Mouse (Mus musculus): ENCODE measurements around the gene Bud23. TPM values are rescaled to one million over a fixed set of nuclear protein-coding genes. Genes with fewer than 3 reads are reported as not detected.

Bud23 gene
- polyA plus RNA-seq, 1 experiment from 2014 or later, result 78.3 TPM

- ATAC-seq (replicated peaks; ENCODE audit: insufficient number of reproducible peaks, low FRiP score, low TSS enrichment), result no peak
- H3K4me2 ChIP-seq, result no peak overlapping the region
- no peak overlapping the region for H3K4me3 ChIP-seq (ENCODE audit: low read depth, low read length)
- H3K36me3 ChIP-seq (ENCODE audit: control insufficient read depth, insufficient read depth, low read length), result no peaks in the 10 kb centered on the region; the same call in none of the 2 replicates
- H3K27ac ChIP-seq (ENCODE audit: low read depth, low read length), result no peak overlapping the region
- H3K27me3 ChIP-seq (ENCODE audit: control insufficient read depth, insufficient read depth, low read length), result no peaks in the 10 kb centered on the region
- no peaks in the 10 kb centered on the region for H3K9me3 ChIP-seq (replicated peaks; ENCODE audit: control insufficient read depth, low read length)
- H3K9ac ChIP-seq (ENCODE audit: low read depth, low read length), result no peak overlapping the region
- 77% methylated on average over 9 of the region's 9 CpGs for WGBS (ENCODE audit: insufficient replicate concordance)
- H3K4me1 ChIP-seq (ENCODE audit: control insufficient read depth, insufficient read depth, low read length), result peaks cover 19% of the 10 kb centered on the region
These were observed 25.2 kb downstream of the Bud23 start for GRCm38 (mm10) chr5:135039541-135039940.

GRCm38 (mm10) chr5:135037946-135038345 is 26.8 kb downstream of the Bud23 start:
- peaks cover 19% of the 10 kb centered on the region for H3K4me1 ChIP-seq (ENCODE audit: control insufficient read depth, insufficient read depth, low read length)
- H3K27ac ChIP-seq (ENCODE audit: low read depth, low read length), result no peak overlapping the region
- H3K27me3 ChIP-seq (ENCODE audit: control insufficient read depth, insufficient read depth, low read length), result no peaks in the 10 kb centered on the region
- WGBS (ENCODE audit: insufficient replicate concordance), result 78% methylated on average over 3 of the region's 3 CpGs
- no peak overlapping the region for H3K4me3 ChIP-seq (ENCODE audit: low read depth, low read length)
- H3K9ac ChIP-seq (ENCODE audit: low read depth, low read length), result no peak overlapping the region
- H3K4me2 ChIP-seq, result no peak overlapping the region
- H3K36me3 ChIP-seq (ENCODE audit: control insufficient read depth, insufficient read depth, low read length), result no peaks in the 10 kb centered on the region; the same call in none of the 2 replicates
- ATAC-seq (replicated peaks; ENCODE audit: insufficient number of reproducible peaks, low FRiP score, low TSS enrichment), result no peak
- no peaks in the 10 kb centered on the region for H3K9me3 ChIP-seq (replicated peaks; ENCODE audit: control insufficient read depth, low read length)

GRCm38 (mm10) chr5:135035608-135036359 is 29.0 kb downstream of the Bud23 start:
- Histone ChIP-seq H3K27me3 (ENCODE audit: control insufficient read depth, insufficient read depth, low read length) (no peaks in the 10 kb centered on the region), H3K27ac (ENCODE audit: low read depth, low read length) (no peak overlapping the region), H3K4me2 (no peak overlapping the region), H3K9ac (ENCODE audit: low read depth, low read length) (no peak overlapping the region), H3K4me1 (ENCODE audit: control insufficient read depth, insufficient read depth, low read length) (peaks cover 17% of the 10 kb centered on the region), H3K9me3 (replicated peaks; ENCODE audit: control insufficient read depth, low read length) (no peaks in the 10 kb centered on the region), H3K4me3 (ENCODE audit: low read depth, low read length) (no peak overlapping the region), H3K36me3 (ENCODE audit: control insufficient read depth, insufficient read depth, low read length) (no peaks in the 10 kb centered on the region)
- 51% methylated on average over 18 of the region's 18 CpGs for WGBS (ENCODE audit: insufficient replicate concordance)
- no peak for ATAC-seq (replicated peaks; ENCODE audit: insufficient number of reproducible peaks, low FRiP score, low TSS enrichment)

GRCm38 (mm10) chr5:135034593-135034992 is 30.2 kb downstream of the Bud23 start:
- Histone ChIP-seq H3K4me1 (ENCODE audit: control insufficient read depth, insufficient read depth, low read length) (peaks cover 5% of the 10 kb centered on the region), H3K4me3 (ENCODE audit: low read depth, low read length) (no peak overlapping the region), H3K9me3 (replicated peaks; ENCODE audit: control insufficient read depth, low read length) (no peaks in the 10 kb centered on the region), H3K27ac (ENCODE audit: low read depth, low read length) (no peak overlapping the region), H3K27me3 (ENCODE audit: control insufficient read depth, insufficient read depth, low read length) (no peaks in the 10 kb centered on the region), H3K36me3 (ENCODE audit: control insufficient read depth, insufficient read depth, low read length) (no peaks in the 10 kb centered on the region), H3K4me2 (no peak overlapping the region), H3K9ac (ENCODE audit: low read depth, low read length) (no peak overlapping the region)
- 97% methylated on average over 2 of the region's 2 CpGs for WGBS (ENCODE audit: insufficient replicate concordance)
- ATAC-seq (replicated peaks; ENCODE audit: insufficient number of reproducible peaks, low FRiP score, low TSS enrichment), result no peak

- Histone ChIP-seq H3K9ac (ENCODE audit: low read depth, low read length) (no peak overlapping the region), H3K4me2 (no peak overlapping the region), H3K36me3 (ENCODE audit: control insufficient read depth, insufficient read depth, low read length) (no peaks in the 10 kb centered on the region), H3K9me3 (replicated peaks; ENCODE audit: control insufficient read depth, low read length) (no peaks in the 10 kb centered on the region), H3K27me3 (ENCODE audit: control insufficient read depth, insufficient read depth, low read length) (no peaks in the 10 kb centered on the region), H3K27ac (ENCODE audit: low read depth, low read length) (no peak overlapping the region), H3K4me1 (ENCODE audit: control insufficient read depth, insufficient read depth, low read length) (peaks cover 12% of the 10 kb centered on the region), H3K4me3 (ENCODE audit: low read depth, low read length) (no peak overlapping the region)
- ATAC-seq (replicated peaks; ENCODE audit: insufficient number of reproducible peaks, low FRiP score, low TSS enrichment), result no peak
- 85% methylated on average over 5 of the region's 5 CpGs for WGBS (ENCODE audit: insufficient replicate concordance)
These were observed 32.2 kb downstream of the Bud23 start for GRCm38 (mm10) chr5:135032581-135032980.

GRCm38 (mm10) chr5:135029007-135029854 is 35.5 kb downstream of the Bud23 start:
- Histone ChIP-seq H3K4me2 (peak overlapping the region; percentile 43), H3K9ac (ENCODE audit: low read depth, low read length) (0 out of 2 replicates have a peak overlapping the region, but pooled peaks have one; percentile 36), H3K27me3 (ENCODE audit: control insufficient read depth, insufficient read depth, low read length) (no peaks in the 10 kb centered on the region), H3K4me3 (ENCODE audit: low read depth, low read length) (no peak overlapping the region), H3K4me1 (ENCODE audit: control insufficient read depth, insufficient read depth, low read length) (peaks cover 21% of the 10 kb centered on the region), H3K27ac (ENCODE audit: low read depth, low read length) (no peak overlapping the region; the same call in 1 of the 2 replicates), H3K9me3 (replicated peaks; ENCODE audit: control insufficient read depth, low read length) (no peaks in the 10 kb centered on the region), H3K36me3 (ENCODE audit: control insufficient read depth, insufficient read depth, low read length) (no peaks in the 10 kb centered on the region)
- no peak for ATAC-seq (replicated peaks; ENCODE audit: insufficient number of reproducible peaks, low FRiP score, low TSS enrichment)
- 48% methylated on average over 18 of the region's 18 CpGs for whole genome bisulfite sequencing (ENCODE audit: insufficient replicate concordance)

- no peaks in the 10 kb centered on the region for H3K9me3 ChIP-seq (replicated peaks; ENCODE audit: control insufficient read depth, low read length)
- H3K4me2 ChIP-seq, result peak overlapping the region; percentile 96
- peaks cover 33% of the 10 kb centered on the region for H3K4me1 ChIP-seq (ENCODE audit: control insufficient read depth, insufficient read depth, low read length)
- 13% methylated on average over 7 of the region's 7 CpGs for WGBS (ENCODE audit: insufficient replicate concordance)
- no peaks in the 10 kb centered on the region for H3K36me3 ChIP-seq (ENCODE audit: control insufficient read depth, insufficient read depth, low read length)
- H3K4me3 ChIP-seq (ENCODE audit: low read depth, low read length), result peak overlapping the region; percentile 70; the same call in 1 of the 2 replicates
- H3K27me3 ChIP-seq (ENCODE audit: control insufficient read depth, insufficient read depth, low read length), result no peaks in the 10 kb centered on the region
- H3K9ac ChIP-seq (ENCODE audit: low read depth, low read length), result peak overlapping the region; percentile 54
- no peak overlapping the region for H3K27ac ChIP-seq (ENCODE audit: low read depth, low read length)
- no peak for ATAC-seq (replicated peaks; ENCODE audit: insufficient number of reproducible peaks, low FRiP score, low TSS enrichment)
These were observed 38.9 kb downstream of the Bud23 start for GRCm38 (mm10) chr5:135025899-135026298.

- H3K9ac ChIP-seq (ENCODE audit: low read depth, low read length), result peak overlapping the region; percentile 79; the same call in 1 of the 2 replicates
These were observed 40.0 kb downstream of the Bud23 start for GRCm38 (mm10) chr5:135024665-135025224.

More at GRCm38 (mm10) chr5:135024665-135025224, 40.0 kb downstream of the Bud23 start:
- H3K36me3 ChIP-seq (ENCODE audit: control insufficient read depth, insufficient read depth, low read length), result no peaks in the 10 kb centered on the region
- peaks cover 33% of the 10 kb centered on the region for H3K4me1 ChIP-seq (ENCODE audit: control insufficient read depth, insufficient read depth, low read length)
- peak; percentile 38; the same call in 1 of the 2 replicates for ATAC-seq (replicated peaks; ENCODE audit: insufficient number of reproducible peaks, low FRiP score, low TSS enrichment)
- H3K4me2 ChIP-seq, result peak overlapping the region; percentile 96
- H3K27ac ChIP-seq (ENCODE audit: low read depth, low read length), result peak overlapping the region; percentile 70
- H3K4me3 ChIP-seq (ENCODE audit: low read depth, low read length), result peak overlapping the region; percentile 70
- H3K27me3 ChIP-seq (ENCODE audit: control insufficient read depth, insufficient read depth, low read length), result no peaks in the 10 kb centered on the region
- 40% methylated on average over 11 of the region's 11 CpGs for WGBS (ENCODE audit: insufficient replicate concordance)
- H3K9me3 ChIP-seq (replicated peaks; ENCODE audit: control insufficient read depth, low read length), result no peaks in the 10 kb centered on the region
